Mouse (Mus musculus): ENCODE results near the gene Tmem165.

GRCm38 (mm10) chr5:76164827-76165226 lies 18.9 kb upstream of the Tmem165 start:
- no peak for TF ChIP-seq CTCF (conservative IDR thresholded peaks at IDR 0.05; ENCODE audit: insufficient read depth, insufficient read length, low read depth, low read length)
- no peak for TF ChIP-seq POLR2A (IDR thresholded peaks at IDR 0.05; ENCODE audit: low read depth, low read length)

Data from kidney, adult 2 months (tissue).